Mouse (Mus musculus) ES-Bruce4 (cell line): ENCODE data around the gene Relt. TPM values are rescaled to one million over a fixed set of nuclear protein-coding genes. Genes with fewer than 3 reads are reported as not detected.

Source experiments
- H3K27ac ChIP-seq: 2 replicates; pipeline ENCODE4 v1.5.1; 2012; ENCODE audit warnings: low read length, inconsistent platforms; ENCODE audit not compliant: insufficient read depth
- H3K27me3 ChIP-seq: 2 replicates; pipeline ENCODE4 v1.6.1; 2012; ENCODE audit warnings: mild to moderate bottlenecking, low read length, inconsistent platforms; ENCODE audit not compliant: control insufficient read depth, poor library complexity, insufficient read depth, severe bottlenecking
- H3K36me3 ChIP-seq: 2 replicates; pipeline ENCODE4 v1.6.1; 2012; ENCODE audit warnings: inconsistent platforms, mild to moderate bottlenecking, low read length, moderate library complexity; ENCODE audit not compliant: control insufficient read depth, poor library complexity, insufficient read depth, severe bottlenecking
- H3K4me1 ChIP-seq: one replicate; pipeline ENCODE4 v1.8.1; 2011; ENCODE audit warnings: low read length; ENCODE audit not compliant: control insufficient read depth, insufficient read depth
- H3K4me3 ChIP-seq: 2 replicates; pipeline ENCODE4 v1.5.1; 2011; ENCODE audit warnings: low read depth, mild to moderate bottlenecking, low read length
- H3K9ac ChIP-seq: 2 replicates; pipeline ENCODE4 v1.6.1; 2012; ENCODE audit warnings: low read depth, mild to moderate bottlenecking, inconsistent platforms; ENCODE audit not compliant: poor library complexity, severe bottlenecking
- H3K9me3 ChIP-seq: replicated peaks from 2 replicates; pipeline ENCODE4 v1.6.1; 2012; ENCODE audit warnings: mild to moderate bottlenecking, low read length, inconsistent platforms; ENCODE audit not compliant: control insufficient read depth, poor library complexity, insufficient read depth, severe bottlenecking
- CTCF ChIP-seq: IDR thresholded peaks from one replicate; pipeline ENCODE4 v1.8.1; 2011; ENCODE audit warnings: low read depth, low read length
- EP300 ChIP-seq: IDR thresholded peaks from 2 replicates; pipeline ENCODE4 v1.6.1; 2011; ENCODE audit warnings: low read depth, low read length; ENCODE audit not compliant: insufficient read depth
- POLR2A ChIP-seq: IDR thresholded peaks from one replicate; pipeline ENCODE4 v1.8.1; 2011; ENCODE audit warnings: low read length; ENCODE audit not compliant: insufficient read depth
- polyA plus RNA-seq: library from polyadenylated mRNA; stranded (reverse); fragments of >200 nt; gene quantifications from 2 replicates; pipeline ENCODE4 v1.2.4, GENCODE M21; 2011; ENCODE audit warnings: low read depth; ENCODE audit not compliant: missing spikeins, insufficient read depth, insufficient read length

Relt gene
- polyA plus RNA-seq: 10.6 and 14.1 TPM in 2 replicates

- Histone ChIP-seq H3K27me3 (no peaks in the 10 kb centered on the region), H3K4me1 (peaks cover 6% of the 10 kb centered on the region), H3K4me3 (peak within 1 kb of the TSS; percentile 75), H3K36me3 (no peaks in the 10 kb centered on the region), H3K9me3 (no peaks in the 10 kb centered on the region), H3K27ac (no peak within 1 kb of the TSS), H3K9ac (peak within 1 kb of the TSS; percentile 70)
- no peak for TF ChIP-seq EP300
- peak; percentile 66 for TF ChIP-seq CTCF
Measured at GRCm38 (mm10) chr7:100862828-100863638, at the start of gene Relt. Gene Relt (minus strand): TSS chr7:100863446.

- Histone ChIP-seq H3K4me3 (no peak overlapping the region), H3K36me3 (no peaks in the 10 kb centered on the region), H3K27ac (no peak overlapping the region), H3K9me3 (no peaks in the 10 kb centered on the region), H3K27me3 (no peaks in the 10 kb centered on the region), H3K4me1 (no peaks in the 10 kb centered on the region), H3K9ac (no peak overlapping the region)
- TF ChIP-seq POLR2A (no peak), EP300 (no peak), CTCF (no peak)
Measured at GRCm38 (mm10) chr7:100911791-100912190, 48.5 kb upstream of the Relt start.

GRCm38 (mm10) chr7:100911246-100911770 is 48.1 kb upstream of the Relt start:
- Histone ChIP-seq H3K27ac (no peak overlapping the region), H3K27me3 (no peaks in the 10 kb centered on the region), H3K9ac (no peak overlapping the region), H3K9me3 (no peaks in the 10 kb centered on the region), H3K4me3 (no peak overlapping the region), H3K4me1 (no peaks in the 10 kb centered on the region), H3K36me3 (no peaks in the 10 kb centered on the region)
- TF ChIP-seq POLR2A: no peak
- no peak for TF ChIP-seq EP300
- TF ChIP-seq CTCF: no peak

- Histone ChIP-seq H3K27ac (no peak overlapping the region), H3K9ac (no peak overlapping the region; the same call in 1 of the 2 replicates), H3K27me3 (no peaks in the 10 kb centered on the region), H3K4me1 (no peaks in the 10 kb centered on the region), H3K9me3 (no peaks in the 10 kb centered on the region), H3K4me3 (no peak overlapping the region), H3K36me3 (no peaks in the 10 kb centered on the region)
- TF ChIP-seq POLR2A (no peak), CTCF (peak; percentile 56)
Measured at GRCm38 (mm10) chr7:100908567-100908966, 45.3 kb upstream of the Relt start.

- Histone ChIP-seq H3K36me3 (no peaks in the 10 kb centered on the region), H3K4me1 (no peaks in the 10 kb centered on the region), H3K27ac (no peak overlapping the region), H3K9me3 (no peaks in the 10 kb centered on the region), H3K9ac (peak overlapping the region; percentile 13; the same call in 1 of the 2 replicates), H3K27me3 (no peaks in the 10 kb centered on the region), H3K4me3 (no peak overlapping the region)
- TF ChIP-seq CTCF: no peak
- TF ChIP-seq EP300: no peak
- TF ChIP-seq POLR2A: no peak
Measured at GRCm38 (mm10) chr7:100908061-100908460, 44.8 kb upstream of the Relt start.

GRCm38 (mm10) chr7:100907231-100907630 is 44.0 kb upstream of the Relt start:
- Histone ChIP-seq H3K4me1 (no peaks in the 10 kb centered on the region), H3K9ac (no peak overlapping the region), H3K27me3 (no peaks in the 10 kb centered on the region), H3K4me3 (no peak overlapping the region), H3K36me3 (no peaks in the 10 kb centered on the region), H3K9me3 (no peaks in the 10 kb centered on the region), H3K27ac (no peak overlapping the region)
- TF ChIP-seq POLR2A: no peak
- peak; percentile 94 for TF ChIP-seq CTCF
